Mouse (Mus musculus) hindbrain, embryonic 14.5 days (tissue): ENCODE data around the gene 1700030J22Rik. TPM values are rescaled to one million over a fixed set of nuclear protein-coding genes. Genes with fewer than 3 reads are reported as not detected.

ENCODE experiments used
- ATAC-seq: fragments of 200-750 bp; cut with Nextera tagmentation; 2 replicates; pipeline ENCODE4 v1.8.0; 2017; ENCODE audit warnings: moderate number of reproducible peaks, mild to moderate bottlenecking, moderate TSS enrichment, moderate library complexity; ENCODE audit not compliant: low FRiP score
- DNase-seq: peaks from one replicate; pipeline ENCODE4 v3.0.0-alpha.2; 2015; ENCODE audit warnings: low spot score
- H3K27ac ChIP-seq: fragments of 300-500 bp; sonication (generic); 2 replicates; pipeline ENCODE4 v1.5.1; 2014; ENCODE audit warnings: mild to moderate bottlenecking, moderate library complexity
- H3K27me3 ChIP-seq: fragments of 300-500 bp; sonication (generic); 2 replicates; pipeline ENCODE4 v1.6.1; 2014; ENCODE audit warnings: mild to moderate bottlenecking, low read length, mixed read lengths; ENCODE audit not compliant: control insufficient read depth, insufficient read depth
- H3K36me3 ChIP-seq: fragments of 300-500 bp; sonication (generic); replicated peaks from 2 replicates; pipeline ENCODE4 v1.6.1; 2014; ENCODE audit not compliant: control insufficient read depth, insufficient read depth
- H3K4me1 ChIP-seq: fragments of 300-500 bp; sonication (generic); replicated peaks from 2 replicates; pipeline ENCODE4 v1.6.1; 2014; ENCODE audit warnings: antibody characterized with exemption, low read length, mixed read lengths; ENCODE audit not compliant: control insufficient read depth, insufficient read depth
- H3K4me2 ChIP-seq: fragments of 300-500 bp; sonication (generic); replicated peaks from 2 replicates; pipeline ENCODE4 v1.6.1; 2014; ENCODE audit warnings: mild to moderate bottlenecking, moderate library complexity
- H3K4me3 ChIP-seq: fragments of 300-500 bp; sonication (generic); replicated peaks from 2 replicates; pipeline ENCODE4 v1.5.1; 2014; ENCODE audit warnings: mild to moderate bottlenecking, low read length
- H3K9ac ChIP-seq: fragments of 300-500 bp; sonication (generic); 2 replicates; pipeline ENCODE4 v1.6.1; 2014
- H3K9me3 ChIP-seq: fragments of 300-500 bp; sonication (generic); 2 replicates; pipeline ENCODE4 v1.6.1; 2016; ENCODE audit warnings: low read length; ENCODE audit not compliant: control insufficient read depth
- WGBS: fragments of 180-500 bp; shearing (Covaris S2); extraction: QIAGEN DNeasy Blood & Tissue Kit; methylation state at CpG from one replicate; pipeline ENCODE4 v1.1.7; 2014; 5-methylcytosine and 5-hydroxymethylcytosine counted together
- polyA plus RNA-seq: library from polyadenylated mRNA; unstranded; fragments of >200 nt; fragmentation: Nextera tagmentation; extraction: Ambion mirVana; gene quantifications from 2 replicates; pipeline ENCODE4 v1.2.1, GENCODE M21; 2014

1700030J22Rik gene
- polyA plus RNA-seq, 1 experiment from 2014 or later = 6.1 TPM

- H3K4me3 ChIP-seq = no peak overlapping the region
- H3K27me3 ChIP-seq = no peaks in the 10 kb centered on the region
- no peak overlapping the region for H3K4me2 ChIP-seq
- WGBS = 33% methylated on average over 5 of the region's 5 CpGs
- H3K27ac ChIP-seq = no peak overlapping the region
- ATAC-seq = no peak
- H3K9ac ChIP-seq = no peak overlapping the region
- peaks cover 3% of the 10 kb centered on the region; the same call in 1 of the 2 replicates for H3K4me1 ChIP-seq
- no peaks in the 10 kb centered on the region for H3K9me3 ChIP-seq
- H3K36me3 ChIP-seq = peaks cover 18% of the 10 kb centered on the region; the same call in 1 of the 2 replicates
- no peak for DNase-seq
Measured at GRCm38 (mm10) chr8:116975066-116975465, 3.7 kb downstream of the 1700030J22Rik start.

GRCm38 (mm10) chr8:116969531-116969930 is 9.2 kb downstream of the 1700030J22Rik start:
- no peaks in the 10 kb centered on the region for H3K4me1 ChIP-seq
- no peak for DNase-seq
- H3K27ac ChIP-seq = no peak overlapping the region
- H3K9me3 ChIP-seq = no peaks in the 10 kb centered on the region
- H3K4me3 ChIP-seq = no peak overlapping the region
- 86% methylated on average over 6 of the region's 6 CpGs for WGBS
- no peak overlapping the region for H3K9ac ChIP-seq
- no peak overlapping the region for H3K4me2 ChIP-seq
- H3K27me3 ChIP-seq = no peaks in the 10 kb centered on the region
- no peak for ATAC-seq
- H3K36me3 ChIP-seq = peaks cover 19% of the 10 kb centered on the region; the same call in 1 of the 2 replicates

GRCm38 (mm10) chr8:116954415-116954814 is 24.3 kb downstream of the 1700030J22Rik start:
- Histone ChIP-seq H3K36me3 (peaks cover 66% of the 10 kb centered on the region), H3K27me3 (no peaks in the 10 kb centered on the region), H3K4me1 (no peaks in the 10 kb centered on the region), H3K4me3 (no peak overlapping the region), H3K9me3 (no peaks in the 10 kb centered on the region), H3K27ac (no peak overlapping the region), H3K9ac (no peak overlapping the region), H3K4me2 (no peak overlapping the region)
- DNase-seq (no peak), ATAC-seq (no peak)
- WGBS = 93% methylated on average over 9 of the region's 9 CpGs

- H3K9ac ChIP-seq = no peak overlapping the region
- peaks cover 48% of the 10 kb centered on the region for H3K36me3 ChIP-seq
- no peak overlapping the region for H3K4me2 ChIP-seq
- H3K27ac ChIP-seq = no peak overlapping the region
- 96% methylated on average over 8 of the region's 8 CpGs for WGBS
- no peak for DNase-seq
- H3K4me1 ChIP-seq = no peaks in the 10 kb centered on the region
- no peak for ATAC-seq
- no peak overlapping the region for H3K4me3 ChIP-seq
- H3K9me3 ChIP-seq = no peaks in the 10 kb centered on the region
- no peaks in the 10 kb centered on the region for H3K27me3 ChIP-seq
Measured at GRCm38 (mm10) chr8:116952428-116952827, 26.3 kb downstream of the 1700030J22Rik start.

- no peaks in the 10 kb centered on the region for H3K9me3 ChIP-seq
- H3K4me1 ChIP-seq = no peaks in the 10 kb centered on the region
- no peak overlapping the region for H3K27ac ChIP-seq
- no peak overlapping the region for H3K4me2 ChIP-seq
- H3K4me3 ChIP-seq = no peak overlapping the region
- no peaks in the 10 kb centered on the region for H3K27me3 ChIP-seq
- peaks cover 42% of the 10 kb centered on the region for H3K36me3 ChIP-seq
- no peak for ATAC-seq
- no peak for DNase-seq
- 95% methylated on average over 2 of the region's 2 CpGs for WGBS
- no peak overlapping the region for H3K9ac ChIP-seq
Measured at GRCm38 (mm10) chr8:116951778-116952177, 27.0 kb downstream of the 1700030J22Rik start.

GRCm38 (mm10) chr8:116951369-116951768 is 27.4 kb downstream of the 1700030J22Rik start:
- DNase-seq = no peak
- Histone ChIP-seq H3K9ac (no peak overlapping the region), H3K9me3 (no peaks in the 10 kb centered on the region), H3K4me1 (no peaks in the 10 kb centered on the region), H3K27me3 (no peaks in the 10 kb centered on the region), H3K27ac (no peak overlapping the region), H3K4me2 (no peak overlapping the region), H3K36me3 (peaks cover 38% of the 10 kb centered on the region), H3K4me3 (no peak overlapping the region)
- 72% methylated on average over 5 of the region's 5 CpGs for WGBS
- no peak for ATAC-seq

GRCm38 (mm10) chr8:116947589-116947988 is 31.2 kb downstream of the 1700030J22Rik start:
- no peak overlapping the region for H3K9ac ChIP-seq
- no peak overlapping the region for H3K4me3 ChIP-seq
- H3K4me1 ChIP-seq = peaks cover 14% of the 10 kb centered on the region
- 92% methylated on average over 7 of the region's 7 CpGs for WGBS
- no peak overlapping the region for H3K4me2 ChIP-seq
- DNase-seq = no peak
- no peaks in the 10 kb centered on the region for H3K9me3 ChIP-seq
- no peak for ATAC-seq
- no peaks in the 10 kb centered on the region for H3K36me3 ChIP-seq
- H3K27me3 ChIP-seq = no peaks in the 10 kb centered on the region
- H3K27ac ChIP-seq = no peak overlapping the region

- no peak for DNase-seq
- Histone ChIP-seq H3K4me3 (no peak overlapping the region), H3K9ac (no peak overlapping the region), H3K4me2 (no peak overlapping the region), H3K36me3 (no peaks in the 10 kb centered on the region), H3K9me3 (no peaks in the 10 kb centered on the region), H3K27ac (no peak overlapping the region), H3K27me3 (no peaks in the 10 kb centered on the region), H3K4me1 (peaks cover 14% of the 10 kb centered on the region)
- ATAC-seq = no peak
- 89% methylated on average over 6 of the region's 6 CpGs for WGBS
Measured at GRCm38 (mm10) chr8:116946851-116947250, 31.9 kb downstream of the 1700030J22Rik start.

GRCm38 (mm10) chr8:116946268-116946838 is 32.4 kb downstream of the 1700030J22Rik start:
- Histone ChIP-seq H3K36me3 (no peaks in the 10 kb centered on the region), H3K27me3 (no peaks in the 10 kb centered on the region), H3K9me3 (no peaks in the 10 kb centered on the region), H3K9ac (no peak overlapping the region), H3K4me3 (no peak overlapping the region), H3K4me2 (no peak overlapping the region), H3K27ac (no peak overlapping the region), H3K4me1 (peaks cover 14% of the 10 kb centered on the region)
- WGBS = 85% methylated on average over 21 of the region's 21 CpGs
- no peak for DNase-seq
- no peak for ATAC-seq
